In the genomic region with DNA sequence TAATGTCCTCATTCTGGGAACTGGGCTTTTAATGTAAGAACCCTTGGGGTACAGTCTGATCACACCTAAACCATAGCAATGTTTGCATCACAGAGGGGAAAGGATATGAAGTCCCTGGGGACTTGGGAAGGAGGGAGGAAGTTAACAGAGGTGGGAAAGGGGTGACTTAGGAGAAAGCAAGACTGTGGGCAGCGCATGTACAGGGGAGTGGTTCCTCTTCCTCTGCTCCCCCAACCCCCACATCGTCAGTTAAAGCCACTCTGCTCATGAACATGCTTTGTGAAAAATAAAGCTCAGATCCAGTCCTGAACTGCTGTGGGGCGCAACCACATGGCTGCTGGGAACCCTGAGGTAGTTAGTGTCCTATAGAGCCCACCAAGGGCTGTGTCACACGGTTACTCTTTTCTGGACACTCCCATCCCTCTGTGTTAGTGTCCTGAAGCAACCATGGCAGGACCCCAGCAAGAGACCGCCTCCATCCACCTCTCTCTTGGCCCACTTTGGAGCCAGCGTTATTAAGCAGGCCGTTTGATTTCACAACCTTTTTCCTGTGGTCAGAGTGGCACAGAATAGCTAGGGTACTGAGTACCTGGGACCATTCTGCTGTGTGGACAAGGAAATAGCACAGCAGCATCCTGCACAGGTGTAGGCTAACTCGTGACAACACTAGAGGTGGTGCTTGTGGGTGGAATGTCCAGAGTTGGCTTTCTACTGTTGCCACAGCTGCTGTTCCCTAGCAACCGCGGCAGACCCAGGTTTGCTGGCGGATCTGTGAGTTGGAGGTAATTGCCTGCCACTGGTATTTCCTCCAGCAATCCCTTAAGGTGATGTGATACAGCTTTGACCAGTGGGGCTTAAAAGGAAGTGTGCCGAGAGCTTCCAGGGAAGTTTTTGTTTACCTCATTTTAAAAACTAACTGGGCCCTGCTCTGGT, we compare ENCODE assay signal across 11 mouse cellular contexts. TPM values are rescaled to one million over a fixed set of nuclear protein-coding genes. Genes with fewer than 3 reads are reported as not detected.
DNase-seq lines count a peak whose midpoint lies in the region; ATAC-seq and TF ChIP-seq lines count a peak whose summit lies in the region.
"Had no signal": no experiment of that assay in that cellular context is flagged by ENCODE, and none has a peak within 500 bp of the region (broad histone marks: within the 10 kb centered on the region; RNA-seq: fewer than 3 reads in every experiment).

No protein-coding gene starts in this region.

- no peak overlapping the region for H3K4me2 ChIP-seq in midbrain, embryonic 14.5 days (ENCODE audit: low read length)
- H3K4me2 ChIP-seq in intestine, embryonic 15.5 days (replicated peaks) = no peak overlapping the region
- H3K4me2 ChIP-seq in liver, postnatal 0 days (ENCODE audit: low read depth, low read length) = no peak overlapping the region
- H3K4me2 ChIP-seq in stomach, embryonic 15.5 days = no peak overlapping the region
- H3K4me2 ChIP-seq: embryonic facial prominence, embryonic 12.5 days; midbrain, embryonic 12.5 days had no signal

- H3K4me1 ChIP-seq in midbrain, embryonic 14.5 days (ENCODE audit: control insufficient read depth, insufficient read depth, low read length) = peaks cover 7% of the 10 kb centered on the region; the same call in 1 of the 2 replicates
- H3K4me1 ChIP-seq in midbrain, embryonic 10.5 days = peaks cover 16% of the 10 kb centered on the region; the same call in 1 of the 2 replicates
- H3K4me1 ChIP-seq in intestine, embryonic 15.5 days (replicated peaks) = 0 out of 2 replicates have a peak, but pooled peaks cover 19% of the 10 kb centered on the region
- peaks cover 49% of the 10 kb centered on the region for H3K4me1 ChIP-seq in liver, postnatal 0 days (ENCODE audit: insufficient read depth)
- H3K4me1 ChIP-seq in stomach, embryonic 15.5 days = no peaks in the 10 kb centered on the region

- WGBS in midbrain, embryonic 14.5 days = 68% methylated on average over 12 of the region's 12 CpGs
- 74% methylated on average over 12 of the region's 12 CpGs for WGBS in midbrain, embryonic 10.5 days
- 44% methylated on average over 12 of the region's 12 CpGs for WGBS in intestine, embryonic 15.5 days
- WGBS in liver, postnatal 0 days (ENCODE audit: insufficient replicate concordance) = 33% methylated on average over 12 of the region's 12 CpGs
- 47% methylated on average over 12 of the region's 12 CpGs for WGBS in stomach, embryonic 15.5 days

- peak; percentile 66 for DNase-seq in midbrain, embryonic 14.5 days
- DNase-seq in midbrain, embryonic 10.5 days (ENCODE audit: low spot score) = no peak
- no peak for DNase-seq in liver, postnatal 0 days
- DNase-seq in cerebellum, postnatal 14 days = no peak
- DNase-seq in left cerebral cortex, adult 9 months (ENCODE audit: low spot score in 2 of 2) = no peak
- no peak for DNase-seq in thymus, postnatal 14 days

- TF ChIP-seq CTCF in liver, postnatal 0 days (IDR thresholded peaks at IDR 0.05; ENCODE audit: low read depth) = no peak

- ATAC-seq in midbrain, embryonic 14.5 days (ENCODE audit: low FRiP score, low TSS enrichment) = no peak
- peak; percentile 35 for ATAC-seq in intestine, embryonic 15.5 days
- no peak for ATAC-seq in liver, postnatal 0 days
- peak; percentile 36; the same call in 1 of the 2 replicates for ATAC-seq in stomach, embryonic 15.5 days (ENCODE audit: insufficient read depth, low FRiP score, low read depth)

- no peak overlapping the region for H3K9ac ChIP-seq in midbrain, embryonic 14.5 days (replicated peaks; ENCODE audit: low read length)
- no peak overlapping the region for H3K9ac ChIP-seq in intestine, embryonic 15.5 days
- no peak overlapping the region for H3K9ac ChIP-seq in liver, postnatal 0 days (replicated peaks)
- no peak overlapping the region for H3K9ac ChIP-seq in stomach, embryonic 15.5 days
- H3K9ac ChIP-seq: embryonic facial prominence, embryonic 12.5 days; midbrain, embryonic 12.5 days had no signal

- peak overlapping the region; percentile 64; the same call in 1 of the 2 replicates for H3K27ac ChIP-seq in midbrain, embryonic 14.5 days (replicated peaks; ENCODE audit: low read depth, low read length)
- no peak overlapping the region for H3K27ac ChIP-seq in midbrain, embryonic 10.5 days (replicated peaks)
- H3K27ac ChIP-seq in intestine, embryonic 15.5 days = no peak overlapping the region
- H3K27ac ChIP-seq in liver, postnatal 0 days (ENCODE audit: low read depth) = 0 out of 2 replicates have a peak overlapping the region, but pooled peaks have one; percentile 20
- H3K27ac ChIP-seq in stomach, embryonic 15.5 days = no peak overlapping the region
- H3K27ac ChIP-seq: embryonic facial prominence, embryonic 12.5 days; midbrain, embryonic 12.5 days had no signal

- H3K27me3 ChIP-seq in midbrain, embryonic 14.5 days (ENCODE audit: control insufficient read depth, insufficient read depth, low read length) = no peaks in the 10 kb centered on the region
- H3K27me3 ChIP-seq in midbrain, embryonic 10.5 days (ENCODE audit: low read depth, poor library complexity, severe bottlenecking) = peaks cover 12% of the 10 kb centered on the region; the same call in 1 of the 2 replicates
- no peaks in the 10 kb centered on the region for H3K27me3 ChIP-seq in intestine, embryonic 15.5 days (replicated peaks)
- no peaks in the 10 kb centered on the region for H3K27me3 ChIP-seq in liver, postnatal 0 days (ENCODE audit: insufficient read depth, low read length)
- no peaks in the 10 kb centered on the region for H3K27me3 ChIP-seq in stomach, embryonic 15.5 days (replicated peaks)
- H3K27me3 ChIP-seq: embryonic facial prominence, embryonic 12.5 days; midbrain, embryonic 12.5 days had no signal

- no peaks in the 10 kb centered on the region for H3K9me3 ChIP-seq in midbrain, embryonic 14.5 days (ENCODE audit: control insufficient read depth, low read length)
- H3K9me3 ChIP-seq in midbrain, embryonic 10.5 days (replicated peaks) = no peaks in the 10 kb centered on the region
- no peaks in the 10 kb centered on the region for H3K9me3 ChIP-seq in intestine, embryonic 15.5 days
- no peaks in the 10 kb centered on the region for H3K9me3 ChIP-seq in liver, postnatal 0 days (ENCODE audit: low read length)
- H3K9me3 ChIP-seq in stomach, embryonic 15.5 days = no peaks in the 10 kb centered on the region
- H3K9me3 ChIP-seq: embryonic facial prominence, embryonic 12.5 days; G1E; midbrain, embryonic 12.5 days had no signal

- no peaks in the 10 kb centered on the region for H3K36me3 ChIP-seq in midbrain, embryonic 14.5 days (ENCODE audit: control insufficient read depth, insufficient read depth, low read length)
- H3K36me3 ChIP-seq in midbrain, embryonic 10.5 days = no peaks in the 10 kb centered on the region
- H3K36me3 ChIP-seq in intestine, embryonic 15.5 days = no peaks in the 10 kb centered on the region
- no peaks in the 10 kb centered on the region for H3K36me3 ChIP-seq in liver, postnatal 0 days (replicated peaks; ENCODE audit: insufficient read depth, low read length)
- H3K36me3 ChIP-seq in stomach, embryonic 15.5 days = no peaks in the 10 kb centered on the region
- H3K36me3 ChIP-seq: embryonic facial prominence, embryonic 12.5 days; G1E; midbrain, embryonic 12.5 days had no signal

- no peak overlapping the region for H3K4me3 ChIP-seq in midbrain, embryonic 14.5 days (replicated peaks; ENCODE audit: low read depth, low read length)
- H3K4me3 ChIP-seq in midbrain, embryonic 10.5 days = no peak overlapping the region
- H3K4me3 ChIP-seq in intestine, embryonic 15.5 days (replicated peaks) = no peak overlapping the region
- H3K4me3 ChIP-seq in liver, postnatal 0 days (ENCODE audit: low read depth, low read length) = no peak overlapping the region
- H3K4me3 ChIP-seq in stomach, embryonic 15.5 days (replicated peaks) = no peak overlapping the region
- H3K4me3 ChIP-seq: embryonic facial prominence, embryonic 12.5 days; midbrain, embryonic 12.5 days had no signal

- TF ChIP-seq EP300 in liver, postnatal 0 days (IDR thresholded peaks at IDR 0.05; ENCODE audit: low read depth) = no peak

RNA-seq across cellular contexts. Expression of gene Cpeb4, which starts 50.3 kb away (rescaled TPM):
- polyA plus RNA-seq in midbrain, embryonic 14.5 days (2014; fragmentation: Nextera tagmentation; extraction: Ambion mirVana) = 32.2 and 34.5 TPM in 2 replicates
- polyA plus RNA-seq in midbrain, embryonic 10.5 days (2016; fragmentation: Nextera tagmentation; extraction: Ambion mirVana) = 3.5 and 5.6 TPM in 2 replicates
- 4.2 and 4.3 TPM in 2 replicates for polyA plus RNA-seq in intestine, embryonic 15.5 days (2015; fragmentation: Nextera tagmentation; extraction: Ambion mirVana)
- 7.0 and 10.0 TPM in 2 replicates for polyA plus RNA-seq in liver, postnatal 0 days (2015; fragmentation: Nextera tagmentation; extraction: Ambion mirVana)
- 4.2 and 4.6 TPM in 2 replicates for polyA plus RNA-seq in stomach, embryonic 15.5 days (2015; fragmentation: Nextera tagmentation; extraction: Ambion mirVana)

Comparison
In these comparisons a context has a peak if more than half of its experiments do, and no peak if none do; other contexts are left out.
1. H3K27ac ChIP-seq: peak in midbrain, embryonic 14.5 days (single experiment) and liver, postnatal 0 days (single experiment); none in midbrain, embryonic 10.5 days (single experiment), intestine, embryonic 15.5 days (single experiment) and stomach, embryonic 15.5 days (single experiment).
2. ATAC-seq: peak in intestine, embryonic 15.5 days (single experiment) and stomach, embryonic 15.5 days (single experiment); none in midbrain, embryonic 14.5 days (single experiment) and liver, postnatal 0 days (single experiment).